In genomic region chr8:41592741-41593665, GRCm38 (mm10) we compare ENCODE assay signal across 22 mouse cellular contexts.
DNase-seq lines count a peak whose midpoint lies in the region; ATAC-seq and TF ChIP-seq lines count a peak whose summit lies in the region.
"Had no signal": no experiment of that assay in that cellular context is flagged by ENCODE, and none has a peak within 500 bp of the region (broad histone marks: within the 10 kb centered on the region; RNA-seq: fewer than 3 reads in every experiment).

No protein-coding gene starts in this region.

- no peak overlapping the region for H3K27ac ChIP-seq in forebrain, embryonic 14.5 days (ENCODE audit: low read depth, low read length)
- no peak overlapping the region for H3K27ac ChIP-seq in forebrain, postnatal 0 days (ENCODE audit: low read depth, low read length)
- 0 out of 2 replicates have a peak overlapping the region, but pooled peaks have one; percentile 12 for H3K27ac ChIP-seq in bone marrow macrophage, adult 2 months (ENCODE audit: insufficient read depth, low read depth, low read length)
- no peak overlapping the region for H3K27ac ChIP-seq in limb, embryonic 11.5 days (replicated peaks; ENCODE audit: low read depth, low read length)
- no peak overlapping the region for H3K27ac ChIP-seq in heart, embryonic 12.5 days (ENCODE audit: poor library complexity, severe bottlenecking)
- H3K27ac ChIP-seq: embryonic facial prominence, embryonic 13.5 days; heart, adult 2 months; hindbrain, embryonic 10.5 days; hindbrain, embryonic 14.5 days had no signal

- no peak for TF ChIP-seq POLR2A in bone marrow macrophage, adult 2 months (IDR thresholded peaks at IDR 0.05; ENCODE audit: borderline replicate concordance, low read depth, low read length)
- no peak for TF ChIP-seq POLR2A in brain, embryonic 14.5 days (IDR thresholded peaks at IDR 0.05; ENCODE audit: borderline replicate concordance, extremely low read depth, insufficient read depth, insufficient read length, poor library complexity, severe bottlenecking)

- no peaks in the 10 kb centered on the region for H3K9me3 ChIP-seq in forebrain, embryonic 14.5 days (replicated peaks; ENCODE audit: control insufficient read depth, low read length)
- H3K9me3 ChIP-seq in forebrain, postnatal 0 days (ENCODE audit: low read length): no peaks in the 10 kb centered on the region
- no peaks in the 10 kb centered on the region for H3K9me3 ChIP-seq in limb, embryonic 11.5 days (ENCODE audit: control insufficient read depth, low read length)
- H3K9me3 ChIP-seq in heart, embryonic 12.5 days (replicated peaks): no peaks in the 10 kb centered on the region
- H3K9me3 ChIP-seq: embryonic facial prominence, embryonic 13.5 days; G1E; hindbrain, embryonic 10.5 days had no signal

- no peak for TF ChIP-seq CTCF in forebrain, postnatal 0 days (IDR thresholded peaks at IDR 0.05; ENCODE audit: low read depth)
- no peak for TF ChIP-seq CTCF in bone marrow macrophage, adult 2 months (IDR thresholded peaks at IDR 0.05; ENCODE audit: low read depth, low read length)
- TF ChIP-seq CTCF in brain, embryonic 14.5 days (IDR thresholded peaks at IDR 0.05; ENCODE audit: borderline replicate concordance, extremely low read depth, insufficient read depth, insufficient read length): no peak

- 41% methylated on average over 6 of the region's 6 CpGs for WGBS in forebrain, embryonic 14.5 days
- WGBS in forebrain, postnatal 0 days: 39% methylated on average over 6 of the region's 6 CpGs
- WGBS in limb, embryonic 11.5 days: 17% methylated on average over 6 of the region's 6 CpGs
- WGBS in heart, embryonic 12.5 days: 70% methylated on average over 6 of the region's 6 CpGs

- H3K27me3 ChIP-seq in forebrain, embryonic 14.5 days (replicated peaks; ENCODE audit: control insufficient read depth, insufficient read depth, low read length): no peaks in the 10 kb centered on the region
- H3K27me3 ChIP-seq in forebrain, postnatal 0 days (ENCODE audit: insufficient read depth, low read length): no peaks in the 10 kb centered on the region
- no peaks in the 10 kb centered on the region for H3K27me3 ChIP-seq in limb, embryonic 11.5 days (ENCODE audit: control insufficient read depth, insufficient read depth, low read length)
- no peaks in the 10 kb centered on the region for H3K27me3 ChIP-seq in heart, embryonic 12.5 days (replicated peaks)
- H3K27me3 ChIP-seq: embryonic facial prominence, embryonic 13.5 days had no signal

- H3K9ac ChIP-seq in forebrain, embryonic 14.5 days (ENCODE audit: low read length): no peak overlapping the region
- H3K9ac ChIP-seq in forebrain, postnatal 0 days: no peak overlapping the region
- no peak overlapping the region for H3K9ac ChIP-seq in limb, embryonic 11.5 days (ENCODE audit: low read length)
- no peak overlapping the region for H3K9ac ChIP-seq in heart, embryonic 12.5 days
- H3K9ac ChIP-seq: embryonic facial prominence, embryonic 13.5 days; hindbrain, embryonic 14.5 days had no signal

- H3K4me2 ChIP-seq in forebrain, embryonic 14.5 days (ENCODE audit: low read length): no peak overlapping the region
- no peak overlapping the region for H3K4me2 ChIP-seq in forebrain, postnatal 0 days (ENCODE audit: low read depth)
- no peak overlapping the region for H3K4me2 ChIP-seq in limb, embryonic 11.5 days (ENCODE audit: low read depth, severe bottlenecking)
- no peak overlapping the region for H3K4me2 ChIP-seq in heart, embryonic 12.5 days
- H3K4me2 ChIP-seq: embryonic facial prominence, embryonic 13.5 days; heart, embryonic 11.5 days; hindbrain, embryonic 14.5 days had no signal

- no peak for DNase-seq in forebrain, embryonic 14.5 days (ENCODE audit: low spot score)
- DNase-seq in forebrain, postnatal 0 days: no peak
- DNase-seq in brain, embryonic 14.5 days (ENCODE audit: low read depth): peak; percentile 31
- peak; percentile 36 for DNase-seq in limb, embryonic 11.5 days (ENCODE audit: low spot score)
- no peak for DNase-seq in kidney, adult 18-20 months
- DNase-seq in spleen, adult 12 weeks (ENCODE audit: low spot score): no peak
- DNase-seq: adrenal gland, adult 8-10 months; adrenal gland, postnatal 36 days; cerebellum, adult 11-12 months; cerebellum, adult 9-11 months; cerebellum, postnatal 36 days; gastrocnemius, postnatal 14 days; heart, adult 2 months had no signal

- H3K36me3 ChIP-seq in forebrain, embryonic 14.5 days (ENCODE audit: control insufficient read depth, insufficient read depth, low read length): no peaks in the 10 kb centered on the region
- no peaks in the 10 kb centered on the region for H3K36me3 ChIP-seq in forebrain, postnatal 0 days (ENCODE audit: insufficient read depth)
- H3K36me3 ChIP-seq in limb, embryonic 11.5 days (ENCODE audit: control insufficient read depth, insufficient read depth, low read length): no peaks in the 10 kb centered on the region
- H3K36me3 ChIP-seq in heart, embryonic 12.5 days: no peaks in the 10 kb centered on the region
- H3K36me3 ChIP-seq: embryonic facial prominence, embryonic 13.5 days; G1E; hindbrain, embryonic 10.5 days had no signal

- no peaks in the 10 kb centered on the region for H3K4me1 ChIP-seq in forebrain, embryonic 14.5 days (ENCODE audit: control insufficient read depth, insufficient read depth, low read length)
- no peaks in the 10 kb centered on the region for H3K4me1 ChIP-seq in forebrain, postnatal 0 days (ENCODE audit: insufficient read depth)
- H3K4me1 ChIP-seq in bone marrow macrophage, adult 2 months (ENCODE audit: control insufficient read depth, insufficient read depth, low read length): peaks cover 13% of the 10 kb centered on the region
- H3K4me1 ChIP-seq in limb, embryonic 11.5 days (ENCODE audit: control insufficient read depth, insufficient read depth, low read length): peaks cover 7% of the 10 kb centered on the region
- H3K4me1 ChIP-seq in heart, embryonic 12.5 days (replicated peaks): no peaks in the 10 kb centered on the region
- H3K4me1 ChIP-seq: embryonic facial prominence, embryonic 13.5 days; hindbrain, embryonic 10.5 days had no signal

- no peak overlapping the region for H3K4me3 ChIP-seq in forebrain, embryonic 14.5 days (ENCODE audit: low read depth, low read length)
- H3K4me3 ChIP-seq in forebrain, postnatal 0 days (ENCODE audit: low read depth, low read length): no peak overlapping the region
- H3K4me3 ChIP-seq in bone marrow macrophage, adult 2 months (ENCODE audit: insufficient read depth, low read length): no peak overlapping the region
- no peak overlapping the region for H3K4me3 ChIP-seq in limb, embryonic 11.5 days (ENCODE audit: low read depth, low read length)
- no peak overlapping the region for H3K4me3 ChIP-seq in heart, embryonic 12.5 days
- H3K4me3 ChIP-seq: embryonic facial prominence, embryonic 13.5 days; heart, adult 2 months; hindbrain, embryonic 10.5 days had no signal

- peak; percentile 67; the same call in 1 of the 2 replicates for ATAC-seq in forebrain, embryonic 14.5 days
- no peak for ATAC-seq in forebrain, postnatal 0 days
- peak; percentile 84; the same call in 1 of the 2 replicates for ATAC-seq in limb, embryonic 11.5 days (ENCODE audit: insufficient number of reproducible peaks, low FRiP score, low TSS enrichment, low read depth)
- ATAC-seq in heart, embryonic 12.5 days (ENCODE audit: insufficient number of reproducible peaks, low FRiP score): no peak
- ATAC-seq: CD4-positive, CD25-positive, alpha-beta regulatory T cell, adult 4 months; inflammation-experienced regulatory T-cells, adult 6 months had no signal

Comparison
In these comparisons a context has a peak if more than half of its experiments do, and no peak if none do; other contexts are left out.
1. ATAC-seq: peak in forebrain, embryonic 14.5 days (single experiment) and limb, embryonic 11.5 days (single experiment); none in forebrain, postnatal 0 days (single experiment) and heart, embryonic 12.5 days (single experiment).
2. DNase-seq: peak in brain, embryonic 14.5 days (single experiment) and limb, embryonic 11.5 days (single experiment); none in forebrain, embryonic 14.5 days (single experiment), forebrain, postnatal 0 days (single experiment), kidney, adult 18-20 months (single experiment) and spleen, adult 12 weeks (single experiment).